Mouse (Mus musculus): ENCODE results near the gene Wdr91. TPM values are rescaled to one million over a fixed set of nuclear protein-coding genes. Genes with fewer than 3 reads are reported as not detected.

Wdr91 gene
- polyA plus RNA-seq, 1 experiment from 2014 or later: 12.4 TPM

DNA sequence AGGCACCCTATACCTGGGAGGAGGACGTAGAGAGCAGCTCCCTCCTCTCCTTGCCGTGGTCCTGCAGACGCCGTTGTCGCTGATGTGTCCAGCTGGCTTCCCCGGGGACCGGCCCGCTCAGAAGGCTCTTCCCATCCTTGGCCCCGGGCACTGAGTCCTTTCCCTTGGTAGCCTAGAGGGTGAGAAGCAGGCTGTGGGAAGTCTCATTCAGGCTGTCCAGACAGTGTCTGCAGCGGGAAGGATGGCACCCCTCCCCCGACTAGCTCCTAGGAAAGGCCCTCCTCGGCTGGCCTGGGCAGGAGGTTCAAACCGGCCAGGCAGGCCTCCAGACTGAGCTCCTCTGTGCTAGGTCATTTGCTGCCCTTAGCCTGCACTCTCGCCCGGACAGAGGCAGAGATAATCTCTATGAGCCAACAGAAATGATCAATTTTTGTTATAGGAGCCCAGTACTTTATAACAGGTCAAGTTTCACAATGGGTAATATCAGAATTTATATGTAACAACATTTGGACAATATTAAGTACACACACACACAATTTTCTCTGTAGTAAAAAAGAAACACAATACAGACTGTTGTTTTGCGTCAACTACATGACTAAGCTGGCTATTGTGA, 14.4 kb downstream of the Wdr91 start:
- H3K27me3 ChIP-seq: no peaks in the 10 kb centered on the region
- H3K4me2 ChIP-seq (replicated peaks): no peak overlapping the region
- no peak overlapping the region for H3K27ac ChIP-seq (replicated peaks)
- 61% methylated on average over 16 of the region's 16 CpGs for WGBS
- ATAC-seq (replicated peaks): no peak
- H3K9me3 ChIP-seq: no peaks in the 10 kb centered on the region
- H3K4me3 ChIP-seq: no peak overlapping the region
- H3K4me1 ChIP-seq: no peaks in the 10 kb centered on the region
- H3K36me3 ChIP-seq: peaks cover 48% of the 10 kb centered on the region
- H3K9ac ChIP-seq (replicated peaks): no peak overlapping the region

DNA sequence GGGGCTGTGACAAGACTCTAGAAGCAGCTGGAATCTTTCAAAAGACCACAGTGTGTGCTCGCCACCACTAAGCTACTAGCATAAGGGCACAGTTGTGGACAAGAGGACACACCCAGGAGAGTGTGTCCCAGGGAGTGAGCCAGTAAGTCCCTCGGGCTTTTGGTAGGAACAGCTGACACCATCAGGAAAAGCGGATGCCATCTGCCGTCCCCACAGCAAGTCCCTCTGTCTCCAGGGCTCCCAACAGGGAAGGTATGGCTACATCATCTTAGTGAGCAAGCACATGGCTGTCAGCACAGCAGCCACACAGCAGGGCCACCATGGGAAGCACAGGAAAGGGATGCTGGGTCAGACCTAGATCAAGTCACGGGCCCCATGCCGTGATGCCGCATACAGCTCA, 15.1 kb downstream of the Wdr91 start:
- no peaks in the 10 kb centered on the region for H3K4me1 ChIP-seq
- H3K9me3 ChIP-seq: no peaks in the 10 kb centered on the region
- no peak for ATAC-seq (replicated peaks)
- no peak overlapping the region for H3K27ac ChIP-seq (replicated peaks)
- peaks cover 46% of the 10 kb centered on the region for H3K36me3 ChIP-seq
- no peak overlapping the region for H3K4me3 ChIP-seq
- 88% methylated on average over 7 of the region's 7 CpGs for WGBS
- H3K27me3 ChIP-seq: no peaks in the 10 kb centered on the region
- H3K9ac ChIP-seq (replicated peaks): no peak overlapping the region
- H3K4me2 ChIP-seq (replicated peaks): no peak overlapping the region

DNA sequence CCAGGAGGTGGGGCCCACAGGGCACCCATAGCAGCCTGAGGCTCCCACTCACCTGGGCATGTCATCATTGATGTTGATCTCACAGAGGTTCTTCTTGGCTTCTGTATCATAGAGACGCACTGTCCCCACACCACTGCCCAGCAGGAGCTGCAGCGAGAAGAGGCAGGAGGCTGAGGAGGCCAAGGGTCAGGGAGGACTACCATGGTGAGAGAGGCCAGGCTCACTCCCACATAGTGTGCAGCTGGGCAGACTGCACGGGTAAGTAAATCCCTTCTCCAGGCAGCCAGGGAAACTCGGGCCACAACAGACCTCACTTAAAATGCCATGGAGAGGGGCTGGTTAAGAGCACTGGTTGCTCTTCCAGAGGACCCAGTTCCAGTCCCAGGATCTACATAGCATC, 21.5 kb downstream of the Wdr91 start:
- Histone ChIP-seq H3K27ac (replicated peaks) (no peak overlapping the region), H3K9ac (replicated peaks) (no peak overlapping the region), H3K4me3 (no peak overlapping the region), H3K4me1 (peaks cover 10% of the 10 kb centered on the region), H3K4me2 (replicated peaks) (no peak overlapping the region), H3K36me3 (peaks cover 39% of the 10 kb centered on the region; the same call in 1 of the 2 replicates), H3K27me3 (no peaks in the 10 kb centered on the region), H3K9me3 (no peaks in the 10 kb centered on the region)
- no peak for ATAC-seq (replicated peaks)
- 67% methylated on average over 4 of the region's 4 CpGs for WGBS

DNA sequence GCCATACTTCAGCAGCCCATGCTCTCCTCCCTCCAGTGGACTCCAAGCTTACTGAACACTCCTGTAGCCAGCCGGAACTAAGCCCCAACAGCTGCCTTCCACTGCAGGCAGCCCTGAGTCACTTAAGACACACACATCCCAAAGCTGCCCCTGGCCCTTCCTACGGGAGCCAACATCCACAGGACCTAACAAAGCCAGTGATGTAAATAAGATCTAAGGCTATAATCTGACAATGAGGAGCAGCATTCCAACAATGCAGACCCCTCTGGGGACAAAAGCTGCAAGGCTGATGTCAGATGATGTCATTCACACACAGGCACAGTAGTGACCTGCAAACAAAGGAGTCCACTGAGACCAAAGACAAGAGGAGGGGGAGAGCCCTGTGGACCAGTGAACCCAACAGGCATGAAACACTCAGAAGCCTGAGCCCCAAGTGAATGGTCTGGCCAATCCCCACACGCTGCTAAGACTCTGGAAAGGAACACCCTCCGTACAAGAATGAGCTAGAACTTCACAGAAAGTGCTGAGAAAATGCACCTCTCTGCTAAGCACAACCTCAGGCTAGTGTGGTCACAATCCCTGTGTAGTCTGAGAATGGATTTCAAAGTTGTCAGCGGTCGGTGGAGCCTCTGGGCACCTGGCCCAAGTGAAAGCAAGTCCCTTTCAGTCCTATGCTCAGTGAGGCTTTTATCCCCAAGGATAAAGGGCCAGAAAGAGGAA, 23.4 kb downstream of the Wdr91 start:
- Histone ChIP-seq H3K27me3 (no peaks in the 10 kb centered on the region), H3K4me1 (peaks cover 10% of the 10 kb centered on the region), H3K4me2 (replicated peaks) (no peak overlapping the region), H3K4me3 (no peak overlapping the region), H3K9me3 (no peaks in the 10 kb centered on the region), H3K9ac (replicated peaks) (no peak overlapping the region), H3K27ac (replicated peaks) (no peak overlapping the region), H3K36me3 (peaks cover 28% of the 10 kb centered on the region; the same call in 1 of the 2 replicates)
- 19% methylated on average over 6 of the region's 6 CpGs for WGBS
- peak; percentile 58 for ATAC-seq (replicated peaks)

DNA sequence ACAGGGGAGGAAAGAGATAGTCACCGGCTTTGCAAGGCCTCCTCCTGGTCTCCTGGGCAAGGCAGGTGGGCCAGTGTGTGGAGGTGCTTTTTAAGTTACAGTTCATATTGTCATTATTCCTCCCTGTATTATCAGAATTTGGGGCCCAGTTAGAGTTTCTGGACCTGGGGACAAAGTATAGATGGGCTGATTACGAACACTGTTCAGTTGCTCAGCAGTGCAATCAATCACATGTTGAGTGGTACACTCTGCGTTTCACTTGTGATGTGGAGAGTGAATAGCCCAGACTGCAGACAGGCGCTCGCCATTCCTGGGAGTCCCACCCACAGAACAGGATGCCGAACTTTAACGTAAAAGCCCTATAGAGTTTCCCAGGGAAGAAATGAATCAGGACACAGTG, 26.0 kb downstream of the Wdr91 start:
- Histone ChIP-seq H3K27me3 (no peaks in the 10 kb centered on the region), H3K9ac (replicated peaks) (no peak overlapping the region), H3K36me3 (peaks cover 16% of the 10 kb centered on the region; the same call in 1 of the 2 replicates), H3K4me3 (no peak overlapping the region), H3K9me3 (no peaks in the 10 kb centered on the region), H3K4me2 (replicated peaks) (no peak overlapping the region), H3K27ac (replicated peaks) (no peak overlapping the region), H3K4me1 (peaks cover 10% of the 10 kb centered on the region)
- 90% methylated on average over 7 of the region's 7 CpGs for WGBS
- ATAC-seq (replicated peaks): no peak

DNA sequence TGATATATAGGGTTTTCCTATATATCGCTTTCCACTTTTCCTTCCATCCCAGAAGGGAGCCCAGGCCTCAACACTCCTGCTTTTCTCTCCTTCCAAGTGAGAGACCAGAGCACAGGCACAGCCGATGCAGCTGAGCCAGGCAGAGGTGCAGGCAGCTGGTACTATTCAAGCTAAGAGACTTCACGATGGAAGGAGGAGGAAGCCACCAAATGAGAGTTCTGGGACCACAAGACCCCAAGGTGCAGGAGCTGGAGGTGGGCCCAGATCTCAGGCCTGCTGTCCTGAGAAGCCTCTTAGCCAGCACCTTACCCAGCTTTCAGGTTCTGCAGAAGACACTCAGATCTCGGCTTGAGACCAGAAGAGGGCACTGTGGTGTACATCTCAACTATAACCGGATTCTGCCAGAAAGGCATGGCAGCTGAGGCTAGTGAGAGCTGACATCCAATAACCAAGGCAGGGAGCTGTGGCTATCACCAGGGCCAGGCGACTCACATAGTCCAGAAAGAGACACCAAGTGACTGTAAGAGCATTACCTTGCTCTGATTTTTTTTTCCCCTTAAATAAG, 30.7 kb downstream of the Wdr91 start:
- no peaks in the 10 kb centered on the region for H3K9me3 ChIP-seq
- WGBS: 64% methylated on average over 6 of the region's 6 CpGs
- H3K4me1 ChIP-seq: peaks cover 13% of the 10 kb centered on the region
- H3K27me3 ChIP-seq: no peaks in the 10 kb centered on the region
- no peak for ATAC-seq (replicated peaks)
- H3K4me3 ChIP-seq: no peak overlapping the region
- H3K4me2 ChIP-seq (replicated peaks): no peak overlapping the region
- no peak overlapping the region for H3K27ac ChIP-seq (replicated peaks)
- H3K9ac ChIP-seq (replicated peaks): no peak overlapping the region
- H3K36me3 ChIP-seq: 0 out of 2 replicates have a peak, but pooled peaks cover 3% of the 10 kb centered on the region

DNA sequence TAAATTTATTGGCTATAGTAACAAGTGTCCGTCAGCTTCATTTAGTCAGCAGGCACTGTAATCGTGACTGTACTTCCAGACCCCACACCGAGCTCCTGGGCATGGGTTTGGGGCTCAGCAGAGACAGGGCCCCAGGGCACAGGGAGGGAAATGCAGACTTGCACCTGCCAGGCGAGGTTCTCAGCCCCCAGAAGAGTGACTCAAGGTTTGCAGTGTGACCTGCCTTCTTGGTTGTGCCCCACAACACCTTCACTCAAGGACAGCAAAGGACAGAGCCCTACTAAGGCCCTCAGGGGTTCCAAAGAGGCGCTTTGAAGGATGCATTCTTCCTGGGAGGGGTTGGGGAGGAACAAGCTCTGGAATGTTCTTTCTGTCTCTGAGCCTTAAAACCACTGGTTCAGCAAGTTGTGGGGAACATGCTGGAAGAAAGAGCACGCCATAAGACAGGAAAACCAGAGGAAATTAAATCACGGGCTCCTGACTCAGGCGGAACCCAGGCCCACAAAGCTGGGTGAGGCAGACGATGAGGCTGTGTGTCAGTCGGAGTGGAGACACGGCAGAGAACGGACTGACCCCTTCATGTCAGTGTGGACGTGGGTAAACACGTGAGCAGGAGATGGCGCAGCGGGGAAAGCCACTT, 31.5 kb downstream of the Wdr91 start:
- H3K27me3 ChIP-seq: no peaks in the 10 kb centered on the region
- no peaks in the 10 kb centered on the region for H3K9me3 ChIP-seq
- peaks cover 13% of the 10 kb centered on the region for H3K4me1 ChIP-seq
- no peak overlapping the region for H3K27ac ChIP-seq (replicated peaks)
- H3K9ac ChIP-seq (replicated peaks): no peak overlapping the region
- no peak overlapping the region for H3K4me2 ChIP-seq (replicated peaks)
- H3K4me3 ChIP-seq: no peak overlapping the region
- WGBS: 91% methylated on average over 16 of the region's 16 CpGs
- ATAC-seq (replicated peaks): no peak
- H3K36me3 ChIP-seq: 0 out of 2 replicates have a peak, but pooled peaks cover 3% of the 10 kb centered on the region

DNA sequence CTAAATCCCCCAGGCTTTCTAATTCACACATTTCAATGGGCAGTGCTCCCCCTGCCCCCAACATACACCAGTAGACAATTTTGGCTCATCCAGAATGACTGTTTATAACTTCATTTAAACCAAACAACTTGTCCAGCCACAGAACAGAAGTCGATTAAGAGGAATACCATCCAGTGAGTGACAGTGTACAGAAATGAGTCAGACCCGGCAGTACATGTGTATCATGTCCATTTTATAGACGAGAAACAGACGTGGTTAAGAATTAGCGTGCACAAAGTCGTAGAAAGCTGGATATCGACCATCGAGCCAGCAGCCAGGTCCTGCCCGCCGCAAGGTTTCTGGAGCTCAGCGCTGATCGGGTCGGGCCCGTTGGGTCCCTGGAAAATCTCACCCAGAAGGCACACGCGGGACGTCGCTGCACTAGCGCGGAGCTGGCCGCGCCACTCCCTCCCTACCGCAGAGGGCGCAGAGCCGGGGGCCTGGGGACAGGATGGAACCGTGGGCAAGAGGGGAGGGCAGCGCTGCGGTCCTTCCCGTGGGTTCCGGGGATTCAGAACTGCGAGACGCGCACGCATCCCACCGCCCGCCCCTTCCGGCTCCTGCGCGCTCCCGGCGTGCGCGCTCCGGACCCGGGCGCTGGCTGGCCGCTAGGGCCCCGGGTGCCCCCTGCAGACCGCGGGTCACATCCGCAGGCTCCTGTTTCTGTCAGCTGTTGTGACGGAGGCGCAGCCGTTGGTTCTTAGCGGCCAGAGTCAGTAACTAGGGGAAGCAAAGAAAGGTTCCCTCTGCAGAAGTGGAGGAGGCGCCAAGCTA, 33.0 kb downstream of the Wdr91 start, which contains the start of gene Cyren:
TSS of gene Cyren (minus strand) at position 552 of the 813 bp plus-strand sequence.
- WGBS: under 1% methylated on average over 56 of the region's 56 CpGs
- peak within 1 kb of the TSS; percentile 49 for H3K4me2 ChIP-seq (replicated peaks)
- H3K9ac ChIP-seq (replicated peaks): peak within 1 kb of the TSS; percentile 95
- H3K4me1 ChIP-seq: peaks cover 13% of the 10 kb centered on the region
- H3K4me3 ChIP-seq: peak within 1 kb of the TSS; percentile 79
- no peaks in the 10 kb centered on the region for H3K9me3 ChIP-seq
- H3K27ac ChIP-seq (replicated peaks): peak within 1 kb of the TSS; percentile 90
- peak; percentile 95 for ATAC-seq (replicated peaks)
- no peaks in the 10 kb centered on the region for H3K36me3 ChIP-seq
- H3K27me3 ChIP-seq: no peaks in the 10 kb centered on the region

DNA sequence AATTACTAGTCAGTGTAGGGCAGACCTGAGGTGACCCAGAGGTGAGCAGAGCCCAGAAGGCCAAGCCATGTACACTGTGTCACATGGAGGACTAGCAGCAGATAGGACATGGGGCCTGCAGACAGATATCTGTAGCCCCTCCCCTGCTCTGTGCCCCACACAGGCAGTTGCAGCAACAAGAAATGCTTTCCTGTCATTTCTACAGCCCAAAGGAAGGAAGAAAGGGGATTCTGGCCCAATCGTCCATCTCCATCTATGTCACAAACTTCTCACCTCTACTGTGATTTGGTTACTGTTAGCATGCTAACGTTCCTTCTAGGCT, 33.9 kb downstream of the Wdr91 start:
- Histone ChIP-seq H3K27me3 (no peaks in the 10 kb centered on the region), H3K4me3 (peak overlapping the region; percentile 79), H3K4me1 (peaks cover 13% of the 10 kb centered on the region), H3K4me2 (replicated peaks) (peak overlapping the region; percentile 49), H3K9me3 (no peaks in the 10 kb centered on the region), H3K36me3 (no peaks in the 10 kb centered on the region), H3K9ac (replicated peaks) (peak overlapping the region; percentile 95), H3K27ac (replicated peaks) (peak overlapping the region; percentile 90; the same call in 1 of the 2 replicates)
- 29% methylated on average over 2 of the region's 2 CpGs for WGBS
- ATAC-seq (replicated peaks): no peak

DNA sequence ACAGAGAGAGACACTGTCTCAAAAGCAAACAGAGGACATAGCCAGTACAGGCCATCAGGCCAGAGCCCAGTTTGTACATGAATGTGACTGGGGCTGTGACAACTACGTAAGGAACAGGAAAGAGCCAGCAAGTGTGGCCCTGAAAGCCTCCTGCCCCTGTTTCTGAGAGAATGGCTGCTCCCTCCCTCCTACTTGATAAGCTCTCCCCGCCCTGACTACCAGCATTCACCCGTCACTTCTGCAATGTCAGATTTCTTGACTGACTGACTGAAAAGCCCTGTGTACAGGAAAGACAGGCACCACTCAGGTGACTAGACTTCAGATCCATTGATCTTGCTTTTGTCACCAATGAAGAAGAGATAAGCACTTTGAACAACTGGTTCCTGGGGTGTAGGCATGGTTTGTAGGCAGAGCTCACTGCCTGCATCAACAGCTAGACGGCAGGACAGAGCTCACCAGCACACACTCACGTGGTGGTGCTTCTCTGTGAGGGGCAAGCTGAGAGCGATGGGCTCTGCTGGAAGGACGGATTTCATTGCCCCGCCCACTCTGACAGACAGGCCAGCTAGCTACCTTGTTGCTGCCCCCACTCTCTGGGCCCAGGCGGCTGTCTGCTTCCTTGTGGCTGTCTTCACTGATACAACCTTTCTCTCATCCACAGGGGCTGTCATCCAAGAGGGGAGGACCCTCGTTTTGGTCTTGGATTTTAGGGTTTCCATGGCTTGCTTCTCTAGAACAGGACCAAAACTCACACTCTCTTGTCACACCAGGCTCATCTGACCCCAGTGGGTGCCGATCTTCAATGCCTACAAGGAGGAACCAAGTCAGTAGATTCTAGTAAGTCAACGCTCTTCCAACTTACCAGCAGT, 34.5 kb downstream of the Wdr91 start:
- no peak overlapping the region for H3K9ac ChIP-seq (replicated peaks)
- no peak overlapping the region; the same call in 1 of the 2 replicates for H3K4me2 ChIP-seq (replicated peaks)
- H3K9me3 ChIP-seq: no peaks in the 10 kb centered on the region
- H3K27ac ChIP-seq (replicated peaks): no peak overlapping the region
- no peaks in the 10 kb centered on the region for H3K36me3 ChIP-seq
- H3K27me3 ChIP-seq: no peaks in the 10 kb centered on the region
- ATAC-seq (replicated peaks): no peak
- H3K4me3 ChIP-seq: no peak overlapping the region
- peaks cover 13% of the 10 kb centered on the region for H3K4me1 ChIP-seq
- 59% methylated on average over 12 of the region's 12 CpGs for WGBS

DNA sequence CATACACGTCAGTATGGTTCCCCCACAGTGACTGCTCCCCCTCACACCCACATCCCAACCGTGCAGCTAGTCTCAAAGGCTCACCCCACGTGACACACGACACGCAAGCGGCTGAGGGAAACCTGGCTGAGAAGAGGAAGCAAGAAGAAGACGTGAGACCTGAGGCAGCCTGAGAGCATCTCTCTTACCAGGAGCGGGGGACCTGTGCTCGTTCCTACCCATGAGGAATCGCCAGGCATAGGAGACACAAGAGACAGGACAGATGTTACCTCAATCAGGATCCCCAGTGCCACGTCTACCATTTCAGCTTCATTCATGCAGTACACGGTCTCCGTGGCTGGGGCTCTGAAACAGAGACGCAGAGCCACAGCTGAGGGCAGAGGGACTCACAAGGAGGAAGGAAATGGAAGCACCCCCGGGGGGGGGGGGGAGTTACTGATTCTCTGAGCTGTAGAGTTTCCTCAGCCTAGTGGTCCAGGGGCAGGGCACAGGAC, 35.4 kb downstream of the Wdr91 start:
- no peak overlapping the region for H3K4me2 ChIP-seq (replicated peaks)
- H3K36me3 ChIP-seq: no peaks in the 10 kb centered on the region
- WGBS: 91% methylated on average over 15 of the region's 15 CpGs

More for the DNA sequence above, 35.4 kb downstream of the Wdr91 start:
- Histone ChIP-seq H3K27ac (replicated peaks) (no peak overlapping the region), H3K4me1 (peaks cover 13% of the 10 kb centered on the region), H3K9ac (replicated peaks) (no peak overlapping the region), H3K9me3 (no peaks in the 10 kb centered on the region), H3K27me3 (no peaks in the 10 kb centered on the region), H3K4me3 (no peak overlapping the region)
- ATAC-seq (replicated peaks): no peak

Measured in forebrain, embryonic 15.5 days (tissue).